Comparison of ENCODE assay signal across 8 mouse cellular contexts in genomic region chr15:78173972-78174886, GRCm38 (mm10). TPM values are rescaled to one million over a fixed set of nuclear protein-coding genes. Genes with fewer than 3 reads are reported as not detected.
A peak's percentile ranks its signal among the peaks of the same experiment; 100 is the strongest.
DNase-seq lines count a peak whose midpoint lies in the region; ATAC-seq and TF ChIP-seq lines count a peak whose summit lies in the region.

Ift27 (minus strand) TSS chr15:78174107.

- no peaks in the 10 kb centered on the region for H3K9me3 ChIP-seq in embryonic facial prominence, embryonic 14.5 days (ENCODE audit: control insufficient read depth, low read length)
- H3K9me3 ChIP-seq in limb, embryonic 13.5 days, result no peaks in the 10 kb centered on the region
- H3K9me3 ChIP-seq in midbrain, embryonic 16.5 days (replicated peaks; ENCODE audit: control insufficient read depth, low read length, poor library complexity, severe bottlenecking), result no peaks in the 10 kb centered on the region

- peak; percentile 88 for TF ChIP-seq POLR2A in heart, adult 2 months (IDR thresholded peaks at IDR 0.05; ENCODE audit: insufficient read depth, low read depth, low read length)

- no peaks in the 10 kb centered on the region for H3K27me3 ChIP-seq in embryonic facial prominence, embryonic 14.5 days (replicated peaks; ENCODE audit: control insufficient read depth, insufficient read depth, low read length)
- no peaks in the 10 kb centered on the region for H3K27me3 ChIP-seq in heart, adult 2 months (ENCODE audit: control insufficient read depth, insufficient read depth, low read length)
- H3K27me3 ChIP-seq in limb, embryonic 13.5 days, result no peaks in the 10 kb centered on the region
- no peaks in the 10 kb centered on the region for H3K27me3 ChIP-seq in midbrain, embryonic 16.5 days (ENCODE audit: control insufficient read depth, insufficient read depth, low read depth, low read length)

- TF ChIP-seq EP300 in heart, adult 2 months (IDR thresholded peaks at IDR 0.05; ENCODE audit: insufficient read depth, low read depth, low read length), result no peak

- intact Hi-C loops in heart, adult 2 months (cut with DNase I), result loop anchor here (5.0 kb wide), 1 partner anchor 242 kb away; no protein-coding TSS in a partner anchor

- peak within 1 kb of the TSS; percentile 70 for H3K4me3 ChIP-seq in embryonic facial prominence, embryonic 14.5 days (ENCODE audit: low read depth, low read length)
- peak within 1 kb of the TSS; percentile 80 for H3K4me3 ChIP-seq in heart, adult 2 months
- peak within 1 kb of the TSS; percentile 66 for H3K4me3 ChIP-seq in limb, embryonic 13.5 days
- H3K4me3 ChIP-seq in midbrain, embryonic 16.5 days (ENCODE audit: low read depth, low read length), result peak within 1 kb of the TSS; percentile 60

- peaks cover 13% of the 10 kb centered on the region for H3K4me1 ChIP-seq in embryonic facial prominence, embryonic 14.5 days (ENCODE audit: control insufficient read depth, insufficient read depth, low read length)
- H3K4me1 ChIP-seq in heart, adult 2 months (ENCODE audit: control insufficient read depth, insufficient read depth, low read length), result peaks cover 6% of the 10 kb centered on the region
- H3K4me1 ChIP-seq in limb, embryonic 13.5 days, result peaks cover 18% of the 10 kb centered on the region
- peaks cover 27% of the 10 kb centered on the region for H3K4me1 ChIP-seq in midbrain, embryonic 16.5 days (ENCODE audit: control insufficient read depth, insufficient read depth, low read length)

- peak within 1 kb of the TSS; percentile 93 for H3K4me2 ChIP-seq in embryonic facial prominence, embryonic 14.5 days (ENCODE audit: low read depth, low read length)
- H3K4me2 ChIP-seq in limb, embryonic 13.5 days (replicated peaks), result peak within 1 kb of the TSS; percentile 78
- H3K4me2 ChIP-seq in midbrain, embryonic 16.5 days (ENCODE audit: low read length), result peak within 1 kb of the TSS; percentile 96

- 2% methylated on average over 40 of the region's 40 CpGs for WGBS in embryonic facial prominence, embryonic 14.5 days
- WGBS in heart, adult 2 months, result 1% methylated on average over 40 of the region's 40 CpGs
- 1% methylated on average over 40 of the region's 40 CpGs for WGBS in limb, embryonic 13.5 days
- 1% methylated on average over 40 of the region's 40 CpGs for WGBS in midbrain, embryonic 16.5 days

- no peaks in the 10 kb centered on the region for H3K36me3 ChIP-seq in embryonic facial prominence, embryonic 14.5 days (ENCODE audit: control insufficient read depth, insufficient read depth, low read length)
- H3K36me3 ChIP-seq in heart, adult 2 months (ENCODE audit: control insufficient read depth, insufficient read depth, low read length), result no peaks in the 10 kb centered on the region
- H3K36me3 ChIP-seq in limb, embryonic 13.5 days, result no peaks in the 10 kb centered on the region
- no peaks in the 10 kb centered on the region for H3K36me3 ChIP-seq in midbrain, embryonic 16.5 days (ENCODE audit: control insufficient read depth, insufficient read depth, low read length)

- H3K79me2 ChIP-seq in heart, adult 2 months (replicated peaks; ENCODE audit: control insufficient read depth, insufficient read depth, low read length), result no peaks in the 10 kb centered on the region

- H3K9ac ChIP-seq in embryonic facial prominence, embryonic 14.5 days (ENCODE audit: low read depth, low read length), result peak within 1 kb of the TSS; percentile 78
- peak within 1 kb of the TSS; percentile 70 for H3K9ac ChIP-seq in heart, adult 2 months (ENCODE audit: low read depth, low read length)
- H3K9ac ChIP-seq in limb, embryonic 13.5 days, result peak within 1 kb of the TSS; percentile 80
- H3K9ac ChIP-seq in midbrain, embryonic 16.5 days (ENCODE audit: low read depth, low read length), result peak within 1 kb of the TSS; percentile 78

- peak within 1 kb of the TSS; percentile 74 for H3K27ac ChIP-seq in embryonic facial prominence, embryonic 14.5 days (replicated peaks; ENCODE audit: low read depth, low read length)
- peak within 1 kb of the TSS; percentile 77 for H3K27ac ChIP-seq in heart, adult 2 months
- peak within 1 kb of the TSS; percentile 49 for H3K27ac ChIP-seq in limb, embryonic 13.5 days
- H3K27ac ChIP-seq in midbrain, embryonic 16.5 days (ENCODE audit: low read length), result peak within 1 kb of the TSS; percentile 89

- peak; percentile 100 for DNase-seq in 3T3-L1 (ENCODE audit: low read depth, low spot score)
- peak; percentile 74 to 94 for DNase-seq in adrenal gland, postnatal 4 days (ENCODE audit: low spot score in 2 of 2)
- peak; percentile 100 for DNase-seq in embryonic facial prominence, embryonic 14.5 days (ENCODE audit: low spot score)
- peak; percentile 94 to 99 for DNase-seq in heart, adult 2 months
- peak; percentile 99 to 100 for DNase-seq in kidney, adult 8-10 months
- peak; percentile 84 to 95 for DNase-seq in spleen, postnatal 10 days (ENCODE audit: low spot score in 2 of 2)

- peak; percentile 98 for ATAC-seq in embryonic facial prominence, embryonic 14.5 days (ENCODE audit: low read depth)
- ATAC-seq in limb, embryonic 13.5 days (ENCODE audit: low FRiP score, low read depth), result peak; percentile 97
- peak; percentile 97 for ATAC-seq in midbrain, embryonic 16.5 days

- peak; percentile 13; the same call in 1 of the 2 replicates for TF ChIP-seq CTCF in heart, adult 2 months (IDR thresholded peaks at IDR 0.05)

RNA-seq across cellular contexts. Expression of gene Ift27, which starts in this region (rescaled TPM):
- total RNA-seq in adrenal gland, postnatal 4 days (2021), result 10 to 100 TPM; 32.1 to 32.8 TPM
- polyA plus RNA-seq in embryonic facial prominence, embryonic 14.5 days (2014; fragmentation: Nextera tagmentation; extraction: Ambion mirVana), result 84.7 and 96.6 TPM in 2 replicates
- total RNA-seq in heart, adult 2 months (2021), result 10 to 100 TPM in 1 of 2 experiments, 1 to 10 TPM in 1; 9.3 to 10.0 TPM
- 22.6 and 22.8 TPM in 2 replicates for polyA plus RNA-seq in heart, adult 2 months (2012; rRNA removed)
- 91.1 and 98.3 TPM in 2 replicates for polyA plus RNA-seq in limb, embryonic 13.5 days (2015; fragmentation: Nextera tagmentation; extraction: Ambion mirVana)
- polyA plus RNA-seq in midbrain, embryonic 16.5 days (2015; fragmentation: Nextera tagmentation; extraction: Ambion mirVana), result 90.0 and 104 TPM in 2 replicates

Comparison
In these comparisons a context has a peak if more than half of its experiments do, and no peak if none do; other contexts are left out.
1. Peak in every context shown above with its lines: DNase-seq, ATAC-seq, H3K4me3 ChIP-seq and H3K27ac ChIP-seq.